Mouse (Mus musculus) heart, embryonic 15.5 days (tissue): ENCODE measurements around the gene Ifitm10. TPM values are rescaled to one million over a fixed set of nuclear protein-coding genes. Genes with fewer than 3 reads are reported as not detected.
"Not testable (repeated sequence)": the region's sequence is repeated elsewhere in the genome, so short reads cannot be mapped to it uniquely, and the experiment has no call there.

Experiments
- ATAC-seq: fragments of 200-750 bp; cut with Nextera tagmentation; replicated peaks from 2 replicates; pipeline ENCODE4 v1.8.0; 2017; ENCODE audit warnings: low read depth, moderate TSS enrichment; ENCODE audit not compliant: insufficient number of reproducible peaks, insufficient read depth, low FRiP score
- H3K27ac ChIP-seq: fragments of 300-500 bp; sonication (generic); 2 replicates; pipeline ENCODE4 v1.5.1; 2015; ENCODE audit warnings: mild to moderate bottlenecking, inconsistent platforms
- H3K27me3 ChIP-seq: fragments of 300-500 bp; sonication (generic); 2 replicates; pipeline ENCODE4 v1.6.1; 2015; ENCODE audit warnings: inconsistent platforms
- H3K36me3 ChIP-seq: fragments of 300-500 bp; sonication (generic); 2 replicates; pipeline ENCODE4 v1.6.1; 2015; ENCODE audit warnings: mild to moderate bottlenecking, inconsistent platforms
- H3K4me1 ChIP-seq: fragments of 300-500 bp; sonication (generic); replicated peaks from 2 replicates; pipeline ENCODE4 v1.6.1; 2015; ENCODE audit warnings: inconsistent platforms
- H3K4me2 ChIP-seq: fragments of 300-500 bp; sonication (generic); 2 replicates; pipeline ENCODE4 v1.6.1; 2015; ENCODE audit warnings: inconsistent platforms, mild to moderate bottlenecking, moderate library complexity
- H3K4me3 ChIP-seq: fragments of 300-500 bp; sonication (generic); 2 replicates; pipeline ENCODE4 v1.5.1; 2015; ENCODE audit warnings: mild to moderate bottlenecking, inconsistent platforms
- H3K9ac ChIP-seq: fragments of 300-500 bp; sonication (generic); 2 replicates; pipeline ENCODE4 v1.6.1; 2015; ENCODE audit warnings: mild to moderate bottlenecking, inconsistent platforms
- H3K9me3 ChIP-seq: fragments of 300-500 bp; sonication (generic); replicated peaks from 2 replicates; pipeline ENCODE4 v1.6.1; 2016; ENCODE audit warnings: inconsistent platforms
- WGBS: fragments of 180-500 bp; shearing (Covaris S2); methylation state at CpG from one replicate; pipeline ENCODE4 v1.1.7; 2015; ENCODE audit warnings: mixed read lengths; 5-methylcytosine and 5-hydroxymethylcytosine counted together
- polyA plus RNA-seq: library from polyadenylated mRNA; unstranded; fragments of >200 nt; fragmentation: Nextera tagmentation; extraction: Ambion mirVana; gene quantifications from 2 replicates; pipeline ENCODE4 v1.2.1, GENCODE M21; 2015

The Ifitm10 gene
- polyA plus RNA-seq: 4.7 and 5.5 TPM in 2 replicates

GRCm38 (mm10) chr7:142373641-142374412 lies at the start of gene Ifitm10:
Ifitm10 (minus strand) TSS chr7:142373753.
- Histone ChIP-seq H3K27me3 (peaks cover 19% of the 10 kb centered on the region), H3K9me3 (no peaks in the 10 kb centered on the region), H3K9ac (no peak within 1 kb of the TSS; the same call in 1 of the 2 replicates), H3K36me3 (peaks cover 31% of the 10 kb centered on the region), H3K4me1 (peaks cover 39% of the 10 kb centered on the region), H3K4me3 (peak within 1 kb of the TSS; percentile 60), H3K27ac (no peak within 1 kb of the TSS), H3K4me2 (peak within 1 kb of the TSS; percentile 97)
- no peak for ATAC-seq
- 73% methylated on average over 8 of the region's 8 CpGs for WGBS

GRCm38 (mm10) chr7:142421826-142422225 lies 48.3 kb upstream of the Ifitm10 start:
- no peaks in the 10 kb centered on the region for H3K36me3 ChIP-seq
- 62% methylated on average over 2 of the region's 2 CpGs for WGBS

GRCm38 (mm10) chr7:142419887-142420286 lies 46.3 kb upstream of the Ifitm10 start:
- Histone ChIP-seq H3K4me2 (no peak overlapping the region), H3K4me3 (no peak overlapping the region), H3K9ac (no peak overlapping the region), H3K4me1 (no peaks in the 10 kb centered on the region), H3K27me3 (no peaks in the 10 kb centered on the region), H3K9me3 (no peaks in the 10 kb centered on the region), H3K36me3 (no peaks in the 10 kb centered on the region), H3K27ac (no peak overlapping the region)
- ATAC-seq: no peak
- WGBS: 60% methylated on average over 5 of the region's 5 CpGs

More at GRCm38 (mm10) chr7:142421826-142422225, 48.3 kb upstream of the Ifitm10 start:
- no peaks in the 10 kb centered on the region for H3K27me3 ChIP-seq
- H3K4me1 ChIP-seq: no peaks in the 10 kb centered on the region
- H3K27ac ChIP-seq: no peak overlapping the region
- H3K9me3 ChIP-seq: no peaks in the 10 kb centered on the region
- no peak overlapping the region for H3K9ac ChIP-seq
- H3K4me3 ChIP-seq: no peak overlapping the region
- no peak overlapping the region for H3K4me2 ChIP-seq
- no peak for ATAC-seq

GRCm38 (mm10) chr7:142418679-142419078 lies 45.1 kb upstream of the Ifitm10 start:
- Histone ChIP-seq H3K9me3 (no peaks in the 10 kb centered on the region), H3K27ac (no peak overlapping the region), H3K9ac (no peak overlapping the region), H3K4me3 (no peak overlapping the region), H3K36me3 (no peaks in the 10 kb centered on the region), H3K27me3 (no peaks in the 10 kb centered on the region), H3K4me2 (no peak overlapping the region), H3K4me1 (no peaks in the 10 kb centered on the region)
- WGBS: 87% methylated on average over 8 of the region's 8 CpGs
- ATAC-seq: no peak

- Histone ChIP-seq H3K36me3 (no peaks in the 10 kb centered on the region), H3K9ac (no peak overlapping the region), H3K4me1 (no peaks in the 10 kb centered on the region), H3K27me3 (no peaks in the 10 kb centered on the region), H3K4me3 (no peak overlapping the region), H3K9me3 (no peaks in the 10 kb centered on the region), H3K4me2 (no peak overlapping the region), H3K27ac (no peak overlapping the region)
- WGBS: 84% methylated on average over 2 of the region's 2 CpGs
- no peak for ATAC-seq
Measured at GRCm38 (mm10) chr7:142418027-142418426, 44.5 kb upstream of the Ifitm10 start.

GRCm38 (mm10) chr7:142416225-142416624 lies 42.7 kb upstream of the Ifitm10 start:
- no peak overlapping the region for H3K4me2 ChIP-seq
- no peaks in the 10 kb centered on the region for H3K27me3 ChIP-seq
- WGBS: 69% methylated on average over 3 of the region's 3 CpGs
- H3K9ac ChIP-seq: no peak overlapping the region
- ATAC-seq: no peak
- no peak overlapping the region for H3K27ac ChIP-seq
- no peak overlapping the region for H3K4me3 ChIP-seq
- no peaks in the 10 kb centered on the region for H3K4me1 ChIP-seq
- H3K9me3 ChIP-seq: no peaks in the 10 kb centered on the region
- H3K36me3 ChIP-seq: no peaks in the 10 kb centered on the region

- ATAC-seq: no peak
- WGBS: 55% methylated on average over 4 of the region's 4 CpGs
- H3K4me1 ChIP-seq: no peaks in the 10 kb centered on the region
Measured at GRCm38 (mm10) chr7:142415314-142415713, 41.8 kb upstream of the Ifitm10 start.

GRCm38 (mm10) chr7:142413285-142413684 lies 39.7 kb upstream of the Ifitm10 start:
- no peak for ATAC-seq
- 78% methylated on average over 6 of the region's 6 CpGs for WGBS
- H3K9ac ChIP-seq: no peak overlapping the region
- no peaks in the 10 kb centered on the region for H3K4me1 ChIP-seq
- H3K4me3 ChIP-seq: no peak overlapping the region
- H3K27me3 ChIP-seq: no peaks in the 10 kb centered on the region
- H3K27ac ChIP-seq: no peak overlapping the region
- no peaks in the 10 kb centered on the region for H3K9me3 ChIP-seq
- H3K4me2 ChIP-seq: no peak overlapping the region
- H3K36me3 ChIP-seq: no peaks in the 10 kb centered on the region

More at GRCm38 (mm10) chr7:142415314-142415713, 41.8 kb upstream of the Ifitm10 start:
- Histone ChIP-seq H3K36me3 (no peaks in the 10 kb centered on the region), H3K27me3 (no peaks in the 10 kb centered on the region), H3K4me2 (no peak overlapping the region), H3K27ac (no peak overlapping the region), H3K4me3 (no peak overlapping the region), H3K9me3 (no peaks in the 10 kb centered on the region), H3K9ac (no peak overlapping the region)

GRCm38 (mm10) chr7:142409603-142410002 lies 36.0 kb upstream of the Ifitm10 start:
- Histone ChIP-seq H3K27ac (no peak overlapping the region), H3K9me3 (no peaks in the 10 kb centered on the region), H3K4me3 (no peak overlapping the region), H3K9ac (no peak overlapping the region), H3K4me2 (no peak overlapping the region), H3K36me3 (no peaks in the 10 kb centered on the region), H3K4me1 (no peaks in the 10 kb centered on the region), H3K27me3 (no peaks in the 10 kb centered on the region)
- ATAC-seq: no peak
- WGBS: 74% methylated on average over 3 of the region's 3 CpGs

GRCm38 (mm10) chr7:142408686-142409085 lies 35.1 kb upstream of the Ifitm10 start:
- Histone ChIP-seq H3K4me3 (no peak overlapping the region), H3K9me3 (no peaks in the 10 kb centered on the region), H3K9ac (no peak overlapping the region), H3K4me2 (no peak overlapping the region), H3K27ac (no peak overlapping the region), H3K27me3 (no peaks in the 10 kb centered on the region), H3K36me3 (no peaks in the 10 kb centered on the region), H3K4me1 (no peaks in the 10 kb centered on the region)
- WGBS: 90% methylated on average over 8 of the region's 8 CpGs
- no peak for ATAC-seq

- H3K27me3 ChIP-seq: no peaks in the 10 kb centered on the region
- no peak overlapping the region for H3K27ac ChIP-seq
- no peak overlapping the region for H3K4me2 ChIP-seq
- 50% methylated on average over 4 of the region's 4 CpGs for WGBS
- no peaks in the 10 kb centered on the region for H3K36me3 ChIP-seq
- no peaks in the 10 kb centered on the region for H3K9me3 ChIP-seq
- H3K4me3 ChIP-seq: no peak overlapping the region
- no peak for ATAC-seq
- H3K9ac ChIP-seq: no peak overlapping the region
- H3K4me1 ChIP-seq: no peaks in the 10 kb centered on the region
Measured at GRCm38 (mm10) chr7:142407935-142408334, 34.4 kb upstream of the Ifitm10 start.

- 89% methylated on average over 5 of the region's 5 CpGs for WGBS
- not testable (repeated sequence) for ATAC-seq, H3K36me3 ChIP-seq, H3K27me3 ChIP-seq, H3K4me1 ChIP-seq, H3K4me3 ChIP-seq, H3K27ac ChIP-seq, H3K4me2 ChIP-seq, H3K9me3 ChIP-seq, H3K9ac ChIP-seq
Measured at GRCm38 (mm10) chr7:142405134-142405533, 31.6 kb upstream of the Ifitm10 start.
